Mouse (Mus musculus) neural tube, embryonic 14.5 days (tissue): ENCODE data around the gene Gm4922. TPM values are rescaled to one million over a fixed set of nuclear protein-coding genes. Genes with fewer than 3 reads are reported as not detected.

Experiments used
- ATAC-seq: fragments of 200-750 bp; cut with Nextera tagmentation; 2 replicates; pipeline ENCODE4 v1.8.0; 2017; ENCODE audit warnings: low read depth, mild to moderate bottlenecking, moderate TSS enrichment, moderate library complexity
- H3K27ac ChIP-seq: fragments of 300-500 bp; sonication (generic); 2 replicates; pipeline ENCODE4 v1.5.1; 2014; ENCODE audit warnings: low read depth, mild to moderate bottlenecking, control low read depth, low read length, moderate library complexity, mixed read lengths
- H3K27me3 ChIP-seq: fragments of 300-500 bp; sonication (generic); 2 replicates; pipeline ENCODE4 v1.6.1; 2014; ENCODE audit warnings: low read length; ENCODE audit not compliant: control insufficient read depth, insufficient read depth
- H3K36me3 ChIP-seq: fragments of 300-500 bp; sonication (generic); 2 replicates; pipeline ENCODE4 v1.6.1; 2014; ENCODE audit warnings: low read length, mixed read lengths; ENCODE audit not compliant: control insufficient read depth, insufficient read depth
- H3K4me1 ChIP-seq: fragments of 300-500 bp; sonication (generic); 2 replicates; pipeline ENCODE4 v1.6.1; 2014; ENCODE audit warnings: low read length; ENCODE audit not compliant: control insufficient read depth, insufficient read depth
- H3K4me2 ChIP-seq: fragments of 300-500 bp; sonication (generic); 2 replicates; pipeline ENCODE4 v1.6.1; 2014; ENCODE audit warnings: mild to moderate bottlenecking, low read depth, low read length, control low read depth
- H3K4me3 ChIP-seq: fragments of 300-500 bp; sonication (generic); 2 replicates; pipeline ENCODE4 v1.5.1; 2014; ENCODE audit warnings: low read depth, low read length, control low read depth, mixed read lengths
- H3K9ac ChIP-seq: fragments of 300-500 bp; sonication (generic); replicated peaks from 2 replicates; pipeline ENCODE4 v1.6.1; 2014; ENCODE audit warnings: low read depth, mild to moderate bottlenecking, control low read depth, low read length, mixed read lengths
- H3K9me3 ChIP-seq: fragments of 300-500 bp; sonication (generic); 2 replicates; pipeline ENCODE4 v1.6.1; 2016; ENCODE audit warnings: low read length; ENCODE audit not compliant: control insufficient read depth
- WGBS: fragments of 180-500 bp; shearing (Covaris S2); extraction: QIAGEN DNeasy Blood & Tissue Kit; methylation state at CpG from one replicate; pipeline ENCODE4 v1.1.7; 2014; 5-methylcytosine and 5-hydroxymethylcytosine counted together
- polyA plus RNA-seq: library from polyadenylated mRNA; unstranded; fragments of >200 nt; fragmentation: Nextera tagmentation; extraction: Ambion mirVana; gene quantifications from 2 replicates; pipeline ENCODE4 v1.2.1, GENCODE M21; 2014

Gene Gm4922
- polyA plus RNA-seq, 1 experiment from 2014 or later = 0.44 TPM

DNA sequence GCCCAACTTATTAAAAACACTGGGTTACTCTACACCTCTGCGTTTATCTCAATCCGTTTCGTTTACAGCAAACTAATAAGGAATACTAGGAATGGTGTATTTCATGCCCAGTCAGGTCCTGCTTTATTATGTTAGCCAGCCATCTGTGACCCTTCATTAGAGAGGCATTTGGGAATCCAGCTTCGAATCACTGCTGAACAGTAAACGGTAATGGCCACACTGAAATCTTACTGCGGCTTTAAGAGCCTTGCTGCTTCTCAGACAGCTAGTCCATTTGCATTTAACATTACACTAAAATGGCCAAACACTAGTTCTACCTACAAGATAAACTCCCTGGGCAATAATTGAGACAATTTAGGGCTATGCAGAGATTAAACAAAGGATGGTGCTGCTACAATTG is 44.5 kb downstream of the Gm4922 start:
- Histone ChIP-seq H3K9ac (peak overlapping the region; percentile 83; the same call in 1 of the 2 replicates), H3K4me3 (peak overlapping the region; percentile 69), H3K4me1 (no peaks in the 10 kb centered on the region), H3K27ac (peak overlapping the region; percentile 94), H3K27me3 (no peaks in the 10 kb centered on the region), H3K9me3 (no peaks in the 10 kb centered on the region), H3K36me3 (no peaks in the 10 kb centered on the region), H3K4me2 (peak overlapping the region; percentile 73)
- 0 out of 2 replicates have a peak, but pooled peaks have one; percentile 18 for ATAC-seq
- 35% methylated on average over 6 of the region's 6 CpGs for WGBS

- 74% methylated on average over 8 of the region's 8 CpGs for WGBS
- Histone ChIP-seq H3K4me2 (peak overlapping the region; percentile 73), H3K4me3 (peak overlapping the region; percentile 69), H3K27ac (no peak overlapping the region; the same call in 1 of the 2 replicates), H3K9ac (no peak overlapping the region; the same call in 1 of the 2 replicates), H3K27me3 (no peaks in the 10 kb centered on the region), H3K4me1 (no peaks in the 10 kb centered on the region), H3K36me3 (no peaks in the 10 kb centered on the region), H3K9me3 (no peaks in the 10 kb centered on the region)
- no peak for ATAC-seq
Measured at GRCm38 (mm10) chr10:18741024-18741423, 45.6 kb downstream of the Gm4922 start.

Other genes starting within 250 kb of the Gm4922 start
- 15.0 and 17.3 TPM in 2 replicates for gene Hebp2, start 240.7 kb downstream of the Gm4922 start, polyA plus RNA-seq
- gene Arfgef3, start 42.8 kb downstream of the Gm4922 start, polyA plus RNA-seq = 9.3 and 12.5 TPM in 2 replicates
- 6.8 and 8.7 TPM in 2 replicates for gene Perp, start 58.2 kb upstream of the Gm4922 start, polyA plus RNA-seq
- gene Tnfaip3, start 228.9 kb upstream of the Gm4922 start, polyA plus RNA-seq = 2.1 and 2.7 TPM in 2 replicates